Mouse (Mus musculus) embryonic facial prominence, embryonic 13.5 days (tissue): ENCODE data around the gene Gm49322. TPM values are rescaled to one million over a fixed set of nuclear protein-coding genes. Genes with fewer than 3 reads are reported as not detected.

Source experiments
- ATAC-seq: fragments of 200-750 bp; cut with Nextera tagmentation; 2 replicates; pipeline ENCODE4 v1.8.0; 2017; ENCODE audit warnings: low read depth; ENCODE audit not compliant: insufficient number of reproducible peaks, insufficient read depth, low FRiP score, low TSS enrichment
- H3K27ac ChIP-seq: fragments of 300-500 bp; sonication (generic); 2 replicates; pipeline ENCODE4 v1.5.1; 2015; ENCODE audit warnings: moderate library complexity, mild to moderate bottlenecking, inconsistent platforms
- H3K27me3 ChIP-seq: fragments of 300-500 bp; sonication (generic); 2 replicates; pipeline ENCODE4 v1.6.1; 2015; ENCODE audit warnings: mild to moderate bottlenecking, inconsistent platforms
- H3K36me3 ChIP-seq: fragments of 300-500 bp; sonication (generic); 2 replicates; pipeline ENCODE4 v1.6.1; 2015; ENCODE audit warnings: mild to moderate bottlenecking, inconsistent platforms
- H3K4me1 ChIP-seq: fragments of 300-500 bp; sonication (generic); 2 replicates; pipeline ENCODE4 v1.6.1; 2015; ENCODE audit warnings: inconsistent platforms
- H3K4me2 ChIP-seq: fragments of 300-500 bp; sonication (generic); 2 replicates; pipeline ENCODE4 v1.6.1; 2015; ENCODE audit warnings: moderate library complexity, mild to moderate bottlenecking, inconsistent platforms
- H3K4me3 ChIP-seq: fragments of 300-500 bp; sonication (generic); 2 replicates; pipeline ENCODE4 v1.5.1; 2015; ENCODE audit warnings: mild to moderate bottlenecking, inconsistent platforms
- H3K9ac ChIP-seq: fragments of 300-500 bp; sonication (generic); 2 replicates; pipeline ENCODE4 v1.6.1; 2015; ENCODE audit warnings: mild to moderate bottlenecking, inconsistent platforms
- H3K9me3 ChIP-seq: fragments of 300-500 bp; sonication (generic); 2 replicates; pipeline ENCODE4 v1.6.1; 2016; ENCODE audit warnings: inconsistent platforms
- WGBS: fragments of 180-500 bp; shearing (Covaris S2); methylation state at CpG from one replicate; pipeline ENCODE4 v1.1.7; 2015; ENCODE audit warnings: mixed read lengths; 5-methylcytosine and 5-hydroxymethylcytosine counted together
- polyA plus RNA-seq: library from polyadenylated mRNA; unstranded; fragments of >200 nt; fragmentation: Nextera tagmentation; extraction: Ambion mirVana; gene quantifications from 2 replicates; pipeline ENCODE4 v1.2.1, GENCODE M21; 2015

Gene Gm49322
- polyA plus RNA-seq, 1 experiment from 2014 or later = 4.3 TPM

DNA sequence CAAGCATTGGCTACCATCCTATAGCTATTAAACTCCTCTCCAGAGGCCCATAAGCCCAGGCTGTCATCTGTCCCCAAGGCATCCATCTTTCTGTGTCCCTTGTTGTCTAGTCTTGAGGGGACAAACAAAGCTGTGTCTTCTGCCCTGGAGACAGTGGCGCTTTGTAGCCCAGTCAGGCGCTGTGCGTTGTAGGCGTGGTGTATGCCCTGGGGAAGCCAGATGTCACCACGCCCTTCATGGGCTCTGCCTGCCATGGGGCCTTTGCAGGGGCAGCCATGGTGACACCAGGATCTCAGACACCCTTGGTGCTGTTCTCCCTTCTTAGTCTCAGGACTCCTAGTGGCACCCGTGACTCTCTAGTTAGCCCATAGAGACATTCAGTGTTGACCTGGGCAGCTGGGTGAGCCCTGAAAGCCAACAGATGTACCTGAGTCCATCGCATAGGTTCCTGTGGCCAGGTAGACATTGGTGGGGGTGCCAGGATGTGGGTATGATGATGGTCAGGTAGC, 1.8 kb upstream of the Gm49322 start:
- Histone ChIP-seq H3K9ac (peak overlapping the region; percentile 74), H3K27ac (0 out of 2 replicates have a peak overlapping the region, but pooled peaks have one; percentile 86), H3K36me3 (peaks cover 32% of the 10 kb centered on the region), H3K27me3 (no peaks in the 10 kb centered on the region), H3K4me3 (peak overlapping the region; percentile 71), H3K9me3 (no peaks in the 10 kb centered on the region), H3K4me2 (peak overlapping the region; percentile 94), H3K4me1 (peaks cover 23% of the 10 kb centered on the region)
- ATAC-seq = no peak
- 89% methylated on average over 7 of the region's 7 CpGs for WGBS

- Histone ChIP-seq H3K4me1 (peaks cover 23% of the 10 kb centered on the region), H3K9ac (peak overlapping the region; percentile 21; the same call in 1 of the 2 replicates), H3K27ac (no peak overlapping the region), H3K27me3 (no peaks in the 10 kb centered on the region), H3K9me3 (no peaks in the 10 kb centered on the region), H3K36me3 (peaks cover 41% of the 10 kb centered on the region), H3K4me3 (no peak overlapping the region), H3K4me2 (no peak overlapping the region)
- ATAC-seq = no peak
- WGBS = 83% methylated on average over 2 of the region's 2 CpGs
These were observed 833 bp upstream of the Gm49322 start for GRCm38 (mm10) chr10:80604988-80605387.

DNA sequence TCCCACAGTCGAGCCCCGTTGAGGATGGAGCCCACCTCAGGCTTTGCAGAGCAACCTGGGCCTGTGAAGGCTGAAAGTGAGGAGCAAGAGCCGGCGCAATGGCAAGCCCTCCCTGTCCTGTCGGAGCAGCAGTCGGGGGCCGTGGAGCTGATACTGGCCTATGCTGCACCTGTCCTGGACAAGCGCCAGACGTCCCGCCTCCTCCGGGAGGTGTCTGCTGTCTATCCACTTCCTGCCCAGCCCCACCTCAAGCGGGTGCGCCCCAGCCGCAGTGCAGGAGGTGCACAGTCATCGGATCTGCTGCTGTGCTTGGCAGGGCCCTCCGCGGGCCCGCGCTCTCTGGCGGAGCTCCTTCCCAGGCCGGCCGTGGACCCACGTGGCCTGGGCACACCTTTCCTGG, 485 bp downstream of the Gm49322 start:
- Histone ChIP-seq H3K4me1 (peaks cover 23% of the 10 kb centered on the region), H3K36me3 (peaks cover 51% of the 10 kb centered on the region), H3K4me3 (no peak overlapping the region), H3K27ac (no peak overlapping the region), H3K9ac (no peak overlapping the region), H3K27me3 (no peaks in the 10 kb centered on the region), H3K9me3 (no peaks in the 10 kb centered on the region), H3K4me2 (no peak overlapping the region)
- WGBS = 84% methylated on average over 23 of the region's 23 CpGs
- ATAC-seq = no peak

GRCm38 (mm10) chr10:80606737-80607350, 1.0 kb downstream of the Gm49322 start:
- Histone ChIP-seq H3K4me1 (peaks cover 23% of the 10 kb centered on the region), H3K36me3 (peaks cover 54% of the 10 kb centered on the region), H3K4me2 (no peak overlapping the region), H3K9ac (no peak overlapping the region), H3K4me3 (no peak overlapping the region), H3K9me3 (no peaks in the 10 kb centered on the region), H3K27ac (no peak overlapping the region), H3K27me3 (no peaks in the 10 kb centered on the region)
- ATAC-seq = no peak
- 92% methylated on average over 34 of the region's 34 CpGs for WGBS

DNA sequence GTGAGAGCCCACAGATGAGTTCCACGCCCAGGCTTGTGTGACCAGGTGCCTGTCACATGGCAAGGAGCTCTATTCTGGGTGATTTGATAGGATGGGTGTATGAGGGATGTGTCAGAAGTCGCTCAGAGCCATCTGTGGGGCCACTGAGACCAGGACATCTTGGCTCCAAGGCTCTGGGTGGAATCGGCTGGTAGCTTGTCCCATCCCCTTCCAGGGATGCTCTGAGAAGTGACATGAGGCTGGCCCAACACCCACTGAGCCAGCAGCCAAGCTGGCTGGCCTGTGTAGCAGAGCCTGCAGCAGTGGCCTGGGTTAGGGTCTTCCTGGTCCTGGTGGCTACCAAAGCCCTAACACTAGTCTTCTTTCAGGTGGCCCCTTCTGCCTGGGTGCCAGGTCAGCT, 2.6 kb downstream of the Gm49322 start:
- H3K9me3 ChIP-seq = no peaks in the 10 kb centered on the region
- no peak overlapping the region for H3K4me2 ChIP-seq
- peak overlapping the region; percentile 17; the same call in 1 of the 2 replicates for H3K9ac ChIP-seq
- ATAC-seq = no peak
- H3K27ac ChIP-seq = no peak overlapping the region
- H3K4me3 ChIP-seq = no peak overlapping the region
- no peaks in the 10 kb centered on the region for H3K27me3 ChIP-seq
- peaks cover 69% of the 10 kb centered on the region for H3K36me3 ChIP-seq
- 81% methylated on average over 3 of the region's 3 CpGs for WGBS
- H3K4me1 ChIP-seq = peaks cover 15% of the 10 kb centered on the region

GRCm38 (mm10) chr10:80609269-80609924, 3.6 kb downstream of the Gm49322 start:
- H3K4me2 ChIP-seq = no peak overlapping the region
- ATAC-seq = no peak
- H3K36me3 ChIP-seq = peaks cover 78% of the 10 kb centered on the region

GRCm38 (mm10) chr10:80610116-80610785, 4.4 kb downstream of the Gm49322 start:
- Histone ChIP-seq H3K27me3 (no peaks in the 10 kb centered on the region), H3K4me1 (no peaks in the 10 kb centered on the region), H3K4me3 (no peak overlapping the region), H3K4me2 (no peak overlapping the region), H3K27ac (no peak overlapping the region), H3K9ac (peak overlapping the region; percentile 44; the same call in 1 of the 2 replicates), H3K9me3 (no peaks in the 10 kb centered on the region), H3K36me3 (peaks cover 87% of the 10 kb centered on the region)
- no peak for ATAC-seq
- 88% methylated on average over 9 of the region's 9 CpGs for WGBS

More at GRCm38 (mm10) chr10:80609269-80609924, 3.6 kb downstream of the Gm49322 start:
- no peak overlapping the region for H3K4me3 ChIP-seq
- H3K27me3 ChIP-seq = no peaks in the 10 kb centered on the region
- WGBS = 90% methylated on average over 10 of the region's 10 CpGs
- peak overlapping the region; percentile 21; the same call in 1 of the 2 replicates for H3K9ac ChIP-seq
- no peaks in the 10 kb centered on the region for H3K9me3 ChIP-seq
- H3K4me1 ChIP-seq = peaks cover 6% of the 10 kb centered on the region
- no peak overlapping the region for H3K27ac ChIP-seq

DNA sequence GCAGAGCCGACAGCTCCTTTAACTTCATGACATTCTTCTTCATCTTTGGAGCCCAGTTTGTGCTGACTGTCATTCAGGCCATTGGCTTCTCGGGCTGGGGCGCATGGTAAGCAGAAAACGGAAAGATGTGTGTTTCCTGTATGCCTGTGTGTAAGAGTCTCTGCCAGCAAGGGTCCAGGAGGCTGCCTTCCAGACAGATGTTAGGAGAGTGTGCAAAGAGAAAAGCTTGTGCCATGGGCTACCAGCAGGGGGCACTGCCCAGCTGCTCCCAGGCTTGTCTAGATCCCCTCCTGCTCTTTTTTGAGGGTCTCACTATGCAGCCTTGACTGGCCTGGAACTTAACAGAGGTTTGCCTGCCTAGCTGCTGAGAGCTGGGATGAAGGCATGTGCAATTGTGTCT, 5.2 kb downstream of the Gm49322 start:
- 61% methylated on average over 4 of the region's 4 CpGs for WGBS
- Histone ChIP-seq H3K27ac (no peak overlapping the region), H3K36me3 (peaks cover 93% of the 10 kb centered on the region), H3K9ac (no peak overlapping the region), H3K4me3 (no peak overlapping the region), H3K4me2 (no peak overlapping the region), H3K9me3 (no peaks in the 10 kb centered on the region), H3K27me3 (no peaks in the 10 kb centered on the region), H3K4me1 (no peaks in the 10 kb centered on the region)
- ATAC-seq = no peak

DNA sequence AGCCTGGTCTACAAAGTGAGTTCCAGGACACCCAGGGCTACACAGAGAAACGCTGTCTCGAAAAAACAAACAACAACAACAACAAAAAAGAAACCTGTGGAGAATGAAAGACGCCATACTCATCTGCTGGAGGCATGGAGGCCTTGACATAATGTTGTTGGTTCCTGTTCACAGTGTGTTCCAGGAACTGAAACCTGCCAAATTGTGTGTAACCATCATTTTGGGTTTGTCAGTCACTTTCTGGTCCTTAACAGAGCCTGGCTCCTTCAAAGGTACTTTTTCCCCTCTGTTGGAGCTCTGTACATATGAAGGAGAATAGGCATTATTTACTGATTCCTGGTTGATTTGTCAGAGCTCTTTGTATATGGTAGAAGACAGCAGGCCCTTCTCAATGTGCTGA, 6.1 kb downstream of the Gm49322 start:
- Histone ChIP-seq H3K36me3 (peaks cover 90% of the 10 kb centered on the region), H3K9ac (no peak overlapping the region), H3K27me3 (no peaks in the 10 kb centered on the region), H3K4me1 (no peaks in the 10 kb centered on the region), H3K4me3 (no peak overlapping the region), H3K9me3 (no peaks in the 10 kb centered on the region), H3K4me2 (no peak overlapping the region), H3K27ac (no peak overlapping the region)
- ATAC-seq = no peak
- WGBS = 89% methylated on average over 3 of the region's 3 CpGs

DNA sequence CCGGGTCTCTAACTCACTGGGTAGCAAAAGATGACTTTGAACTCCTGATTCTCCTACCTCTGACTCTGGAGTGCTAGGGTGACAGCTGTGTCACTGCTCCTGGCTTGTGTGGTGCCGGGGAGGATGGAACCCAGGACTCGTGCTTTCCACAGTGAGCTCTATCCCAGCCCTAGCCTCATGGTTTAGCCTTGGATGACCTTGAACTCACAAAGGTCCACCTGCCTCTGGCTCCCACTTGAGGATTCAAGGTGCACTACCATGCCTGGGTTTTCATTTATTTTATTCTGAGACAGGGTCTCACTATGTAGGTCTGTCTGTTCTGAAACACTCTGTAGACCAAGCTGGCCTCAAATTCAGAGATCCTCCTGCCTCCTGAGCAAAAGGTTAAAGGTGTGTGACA, 8.0 kb downstream of the Gm49322 start:
- Histone ChIP-seq H3K4me1 (no peaks in the 10 kb centered on the region), H3K4me3 (no peak overlapping the region), H3K4me2 (no peak overlapping the region), H3K27ac (no peak overlapping the region), H3K27me3 (no peaks in the 10 kb centered on the region), H3K36me3 (peaks cover 71% of the 10 kb centered on the region), H3K9me3 (no peaks in the 10 kb centered on the region), H3K9ac (no peak overlapping the region)
- ATAC-seq = no peak
- 87% methylated on average over 3 of the region's 3 CpGs for WGBS

GRCm38 (mm10) chr10:80614351-80614750, 8.5 kb downstream of the Gm49322 start:
- no peak overlapping the region for H3K9ac ChIP-seq
- no peak overlapping the region for H3K27ac ChIP-seq
- no peaks in the 10 kb centered on the region for H3K4me1 ChIP-seq
- WGBS = 89% methylated on average over 6 of the region's 6 CpGs
- H3K4me2 ChIP-seq = no peak overlapping the region
- H3K4me3 ChIP-seq = no peak overlapping the region
- no peaks in the 10 kb centered on the region for H3K9me3 ChIP-seq
- ATAC-seq = no peak
- peaks cover 66% of the 10 kb centered on the region for H3K36me3 ChIP-seq
- no peaks in the 10 kb centered on the region for H3K27me3 ChIP-seq
